Mouse (Mus musculus) heart, embryonic 13.5 days (tissue): ENCODE measurements at regions not wholly inside any gene's neighbourhood (a gene's known extent, or its start where the extent isn't known, plus 50 kb on each side); places are given as distances from the start of the nearest gene placed in this dataset.

Experiments
- ATAC-seq: fragments of 200-750 bp; cut with Nextera tagmentation; 2 replicates; pipeline ENCODE4 v1.8.0; 2017; ENCODE audit warnings: moderate TSS enrichment; ENCODE audit not compliant: insufficient number of reproducible peaks, low FRiP score, low TSS enrichment; ENCODE audit errors: extremely low read depth
- H3K27ac ChIP-seq: fragments of 300-500 bp; sonication (generic); replicated peaks from 2 replicates; pipeline ENCODE4 v1.5.1; 2015; ENCODE audit warnings: moderate library complexity, mild to moderate bottlenecking, inconsistent platforms
- H3K27me3 ChIP-seq: fragments of 300-500 bp; sonication (generic); replicated peaks from 2 replicates; pipeline ENCODE4 v1.6.1; 2015; ENCODE audit warnings: mild to moderate bottlenecking, inconsistent platforms
- H3K36me3 ChIP-seq: fragments of 300-500 bp; sonication (generic); 2 replicates; pipeline ENCODE4 v1.6.1; 2015; ENCODE audit warnings: mild to moderate bottlenecking, inconsistent platforms
- H3K4me1 ChIP-seq: fragments of 300-500 bp; sonication (generic); 2 replicates; pipeline ENCODE4 v1.6.1; 2015; ENCODE audit warnings: inconsistent platforms
- H3K4me2 ChIP-seq: fragments of 300-500 bp; sonication (generic); 2 replicates; pipeline ENCODE4 v1.6.1; 2015; ENCODE audit warnings: inconsistent platforms, mild to moderate bottlenecking, moderate library complexity
- H3K4me3 ChIP-seq: fragments of 300-500 bp; sonication (generic); 2 replicates; pipeline ENCODE4 v1.5.1; 2015; ENCODE audit warnings: moderate library complexity, mild to moderate bottlenecking, inconsistent platforms
- H3K9ac ChIP-seq: fragments of 300-500 bp; sonication (generic); 2 replicates; pipeline ENCODE4 v1.6.1; 2015; ENCODE audit warnings: inconsistent platforms, mild to moderate bottlenecking, moderate library complexity
- H3K9me3 ChIP-seq: fragments of 300-500 bp; sonication (generic); 2 replicates; pipeline ENCODE4 v1.6.1; 2016; ENCODE audit warnings: inconsistent platforms
- whole genome bisulfite sequencing: fragments of 180-500 bp; shearing (Covaris S2); methylation state at CpG from one replicate; pipeline ENCODE4 v1.1.7; 2015; ENCODE audit warnings: mixed read lengths; 5-methylcytosine and 5-hydroxymethylcytosine counted together

- peak; percentile 39; the same call in 1 of the 2 replicates for ATAC-seq
- Histone ChIP-seq H3K27ac (no peak overlapping the region), H3K27me3 (peaks cover 72% of the 10 kb centered on the region), H3K4me2 (peak overlapping the region; percentile 51), H3K4me1 (peaks cover 30% of the 10 kb centered on the region), H3K36me3 (no peaks in the 10 kb centered on the region), H3K9me3 (no peaks in the 10 kb centered on the region), H3K4me3 (no peak overlapping the region), H3K9ac (no peak overlapping the region)
- 1% methylated on average over 4 of the region's 4 CpGs for WGBS
These were observed 114.8 kb upstream of the Tmem260 start for GRCm38 (mm10) chr14:48330965-48331622.

GRCm38 (mm10) chr14:48331623-48332000, 114.3 kb upstream of the Tmem260 start:
- Histone ChIP-seq H3K27me3 (peaks cover 71% of the 10 kb centered on the region), H3K36me3 (no peaks in the 10 kb centered on the region), H3K27ac (no peak overlapping the region)

DNA sequence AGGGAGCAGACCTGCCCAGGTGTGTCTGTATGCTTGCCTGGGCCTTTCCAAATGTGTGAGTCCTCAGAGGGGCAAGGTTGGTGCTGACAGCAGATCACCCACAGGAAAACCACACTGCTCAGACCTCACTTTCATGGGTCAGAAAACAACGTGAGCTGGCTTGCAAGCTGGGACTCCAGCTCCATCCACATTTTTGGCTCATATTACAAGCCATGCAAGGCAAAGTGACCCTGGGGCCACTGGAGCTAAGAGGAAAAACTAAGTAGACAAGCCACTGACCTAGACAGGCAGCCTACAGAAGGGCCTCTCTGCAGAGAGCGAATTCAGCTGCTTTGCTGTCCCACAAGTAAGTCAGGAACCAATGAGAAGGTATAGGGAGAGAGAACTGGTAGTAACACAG, 113.7 kb upstream of the Tmem260 start:
- H3K27me3 ChIP-seq, result peaks cover 71% of the 10 kb centered on the region
- H3K9ac ChIP-seq, result no peak overlapping the region
- H3K4me2 ChIP-seq, result no peak overlapping the region
- H3K36me3 ChIP-seq, result no peaks in the 10 kb centered on the region
- H3K27ac ChIP-seq, result peak overlapping the region; percentile 25; the same call in 1 of the 2 replicates
- 21% methylated on average over 2 of the region's 2 CpGs for WGBS
- peaks cover 30% of the 10 kb centered on the region for H3K4me1 ChIP-seq
- no peak overlapping the region for H3K4me3 ChIP-seq
- no peaks in the 10 kb centered on the region for H3K9me3 ChIP-seq
- ATAC-seq, result no peak

More at GRCm38 (mm10) chr14:48331623-48332000, 114.3 kb upstream of the Tmem260 start:
- Histone ChIP-seq H3K4me3 (no peak overlapping the region), H3K4me1 (peaks cover 30% of the 10 kb centered on the region), H3K9ac (no peak overlapping the region), H3K9me3 (no peaks in the 10 kb centered on the region), H3K4me2 (no peak overlapping the region)
- no peak for ATAC-seq
- 63% methylated on average over 2 of the region's 2 CpGs for WGBS

DNA sequence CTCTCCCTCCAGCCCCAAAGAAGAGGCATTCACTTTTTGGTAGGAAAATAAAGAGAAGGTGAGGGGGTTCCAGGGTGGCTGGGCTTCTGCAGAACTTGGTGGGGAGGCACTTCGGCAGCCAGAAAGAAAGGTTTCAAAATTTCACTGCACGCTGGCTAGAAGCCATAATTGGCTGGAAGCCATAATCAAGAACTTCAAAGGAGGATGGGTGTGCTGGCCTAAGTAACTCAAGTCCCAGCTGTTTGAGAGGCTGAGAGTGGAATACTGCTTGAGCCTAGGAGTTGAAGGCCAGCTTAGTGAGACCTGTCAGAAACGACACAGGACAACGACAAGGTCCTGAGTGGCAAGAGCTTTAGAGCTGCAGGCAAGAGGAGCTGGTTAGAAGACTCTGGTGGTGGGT, 113.3 kb upstream of the Tmem260 start:
- peaks cover 30% of the 10 kb centered on the region for H3K4me1 ChIP-seq
- H3K27me3 ChIP-seq, result peaks cover 70% of the 10 kb centered on the region
- no peak for ATAC-seq
- no peaks in the 10 kb centered on the region for H3K9me3 ChIP-seq
- H3K36me3 ChIP-seq, result no peaks in the 10 kb centered on the region
- H3K4me3 ChIP-seq, result no peak overlapping the region
- no peak overlapping the region for H3K4me2 ChIP-seq
- H3K27ac ChIP-seq, result peak overlapping the region; percentile 25; the same call in 1 of the 2 replicates
- 39% methylated on average over 4 of the region's 4 CpGs for WGBS
- H3K9ac ChIP-seq, result no peak overlapping the region

GRCm38 (mm10) chr14:48334106-48334809, 111.7 kb upstream of the Tmem260 start:
- no peak overlapping the region for H3K9ac ChIP-seq
- H3K4me3 ChIP-seq, result no peak overlapping the region
- WGBS, result 36% methylated on average over 8 of the region's 8 CpGs
- no peaks in the 10 kb centered on the region for H3K9me3 ChIP-seq
- H3K36me3 ChIP-seq, result no peaks in the 10 kb centered on the region
- no peak overlapping the region for H3K4me2 ChIP-seq
- H3K4me1 ChIP-seq, result peaks cover 30% of the 10 kb centered on the region
- peaks cover 56% of the 10 kb centered on the region for H3K27me3 ChIP-seq
- ATAC-seq, result no peak
- no peak overlapping the region for H3K27ac ChIP-seq

GRCm38 (mm10) chr14:48339434-48339833, 106.5 kb upstream of the Tmem260 start:
- Histone ChIP-seq H3K4me2 (no peak overlapping the region), H3K27me3 (peaks cover 35% of the 10 kb centered on the region), H3K4me3 (no peak overlapping the region), H3K4me1 (0 out of 2 replicates have a peak, but pooled peaks cover 2% of the 10 kb centered on the region), H3K9ac (no peak overlapping the region), H3K36me3 (no peaks in the 10 kb centered on the region), H3K27ac (no peak overlapping the region), H3K9me3 (no peaks in the 10 kb centered on the region)
- WGBS, result 62% methylated on average over 4 of the region's 4 CpGs
- ATAC-seq, result no peak

DNA sequence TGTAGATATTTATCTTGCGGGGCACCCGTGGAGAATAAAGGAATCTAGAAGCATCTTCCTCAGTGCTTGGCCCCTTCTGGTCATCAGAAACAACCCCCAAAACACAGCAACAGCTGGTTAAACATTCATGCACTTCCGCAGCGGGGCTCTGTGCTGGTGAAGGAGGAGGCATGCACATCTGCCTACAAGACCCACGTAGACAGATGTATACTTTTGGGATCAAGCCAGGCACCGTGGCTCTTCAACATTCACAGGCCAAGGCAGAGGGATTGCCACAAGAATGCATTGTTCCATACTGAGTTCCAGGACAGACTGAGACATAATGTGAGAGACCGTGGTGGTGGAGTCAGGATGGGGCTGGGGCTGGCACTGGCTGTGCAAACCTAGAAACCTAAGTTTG, 103.0 kb upstream of the Tmem260 start:
- no peaks in the 10 kb centered on the region for H3K4me1 ChIP-seq
- no peak for ATAC-seq
- no peak overlapping the region for H3K4me3 ChIP-seq
- H3K9ac ChIP-seq, result no peak overlapping the region
- no peaks in the 10 kb centered on the region for H3K9me3 ChIP-seq
- peaks cover 12% of the 10 kb centered on the region for H3K27me3 ChIP-seq
- H3K27ac ChIP-seq, result no peak overlapping the region
- no peak overlapping the region for H3K4me2 ChIP-seq
- WGBS, result 65% methylated on average over 7 of the region's 7 CpGs
- H3K36me3 ChIP-seq, result no peaks in the 10 kb centered on the region

DNA sequence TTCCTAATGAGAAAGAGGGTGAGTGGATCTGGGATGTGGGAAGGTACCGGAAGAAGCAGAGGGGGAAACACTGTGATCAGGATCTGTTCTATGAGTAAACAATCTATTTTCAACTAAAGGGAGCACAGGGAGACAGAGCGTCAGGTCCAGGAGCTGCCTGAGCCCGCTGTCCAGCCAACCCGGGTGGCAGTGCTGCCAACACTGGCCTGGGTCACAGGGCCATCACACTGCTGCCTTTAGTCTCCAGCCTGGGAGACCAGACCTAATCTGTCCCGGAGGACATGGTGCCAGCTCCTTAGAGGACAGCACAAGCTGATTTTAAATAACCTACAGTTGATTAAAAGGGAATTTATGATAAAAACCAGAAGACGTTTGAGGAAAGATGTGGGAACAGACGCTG, 100.0 kb upstream of the Tmem260 start:
- H3K4me1 ChIP-seq, result no peaks in the 10 kb centered on the region
- H3K4me3 ChIP-seq, result no peak overlapping the region
- WGBS, result 71% methylated on average over 7 of the region's 7 CpGs
- no peak overlapping the region for H3K9ac ChIP-seq
- H3K4me2 ChIP-seq, result no peak overlapping the region
- no peak for ATAC-seq
- no peaks in the 10 kb centered on the region for H3K36me3 ChIP-seq
- no peaks in the 10 kb centered on the region for H3K9me3 ChIP-seq
- no peak overlapping the region for H3K27ac ChIP-seq
- H3K27me3 ChIP-seq, result peaks cover 12% of the 10 kb centered on the region

DNA sequence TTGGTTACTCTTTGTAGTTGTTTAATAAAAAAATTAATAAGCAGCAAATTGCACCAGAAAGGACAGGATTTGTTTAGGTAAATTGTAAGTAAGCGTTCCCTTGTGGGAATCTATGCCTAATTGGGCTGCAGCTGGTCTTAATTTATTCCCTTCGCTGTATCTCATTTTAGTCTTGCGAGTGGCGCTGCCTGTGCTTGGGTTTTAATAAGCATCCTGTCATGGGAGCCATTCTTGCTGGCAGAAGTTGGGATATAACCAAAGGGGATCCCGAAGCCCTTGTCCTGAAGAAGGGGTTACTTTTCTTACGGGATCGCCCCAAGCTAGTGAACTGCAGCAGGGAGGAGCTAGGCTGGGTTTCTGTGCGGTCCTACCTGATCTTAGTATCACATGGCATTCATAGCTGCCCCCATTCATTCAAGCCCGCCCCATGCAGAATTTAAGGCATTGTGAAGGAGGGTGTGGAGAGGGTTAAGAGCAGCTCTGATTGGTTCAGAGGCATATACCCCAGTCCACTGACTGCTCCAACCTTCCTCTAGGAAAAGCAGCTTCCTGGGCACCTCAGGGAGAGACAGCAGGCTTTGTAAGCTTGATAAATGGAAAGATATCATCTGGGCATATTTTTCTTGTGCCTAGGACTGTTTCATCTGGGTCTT, 96.4 kb upstream of the Tmem260 start:
- Histone ChIP-seq H3K9ac (no peak overlapping the region), H3K27me3 (peaks cover 9% of the 10 kb centered on the region; the same call in 1 of the 2 replicates), H3K9me3 (no peaks in the 10 kb centered on the region), H3K36me3 (no peaks in the 10 kb centered on the region), H3K4me1 (no peaks in the 10 kb centered on the region), H3K4me2 (no peak overlapping the region), H3K4me3 (no peak overlapping the region), H3K27ac (no peak overlapping the region)
- no peak for ATAC-seq
- 80% methylated on average over 9 of the region's 9 CpGs for WGBS

GRCm38 (mm10) chr14:48351652-48352051, 94.3 kb upstream of the Tmem260 start:
- Histone ChIP-seq H3K4me2 (no peak overlapping the region), H3K4me1 (no peaks in the 10 kb centered on the region), H3K27ac (no peak overlapping the region), H3K27me3 (peaks cover 25% of the 10 kb centered on the region), H3K9ac (no peak overlapping the region), H3K9me3 (no peaks in the 10 kb centered on the region), H3K36me3 (no peaks in the 10 kb centered on the region), H3K4me3 (no peak overlapping the region)
- ATAC-seq, result no peak
- WGBS, result 65% methylated on average over 6 of the region's 6 CpGs

GRCm38 (mm10) chr14:48352825-48353224, 93.1 kb upstream of the Tmem260 start:
- no peak overlapping the region for H3K4me2 ChIP-seq
- no peaks in the 10 kb centered on the region for H3K4me1 ChIP-seq
- no peaks in the 10 kb centered on the region for H3K36me3 ChIP-seq
- peaks cover 32% of the 10 kb centered on the region for H3K27me3 ChIP-seq
- H3K27ac ChIP-seq, result no peak overlapping the region
- no peak overlapping the region for H3K4me3 ChIP-seq
- no peaks in the 10 kb centered on the region for H3K9me3 ChIP-seq
- ATAC-seq, result no peak
- no peak overlapping the region for H3K9ac ChIP-seq
